Mouse (Mus musculus): ENCODE results near the gene Wscd1. TPM values are rescaled to one million over a fixed set of nuclear protein-coding genes. Genes with fewer than 3 reads are reported as not detected.

Gene Wscd1
- polyA plus RNA-seq, 2 experiments, result 2.5 to 2.6 TPM

DNA sequence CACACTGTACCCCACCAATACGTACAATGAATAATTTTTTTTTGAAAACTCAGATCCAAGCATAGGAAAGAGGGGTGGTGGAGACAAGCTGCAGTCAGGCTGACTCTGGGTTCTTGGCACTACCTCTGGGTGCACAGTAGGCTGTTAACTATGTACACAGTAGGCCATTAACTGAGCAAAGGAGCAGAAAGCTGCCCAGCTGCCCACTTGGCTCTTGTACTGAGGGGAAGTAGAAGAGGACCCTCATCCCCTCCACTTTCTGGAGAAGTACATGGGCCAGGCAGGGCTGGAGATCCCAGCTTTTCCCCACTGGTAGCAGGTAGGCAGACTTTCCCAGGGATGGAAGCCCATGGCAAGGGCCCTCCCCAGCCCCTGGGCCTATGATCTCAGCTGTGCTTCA is 16.7 kb downstream of the Wscd1 start:
- WGBS, result 87% methylated on average over 1 of the region's 1 CpGs
- no peak for TF ChIP-seq POLR2A (IDR thresholded peaks at IDR 0.05; ENCODE audit: borderline replicate concordance, extremely low read depth, insufficient read depth, insufficient read length)
- Histone ChIP-seq H3K4me3 (replicated peaks; ENCODE audit: low read length) (no peak overlapping the region), H3K9ac (ENCODE audit: low read depth, low read length, severe bottlenecking) (no peak overlapping the region), H3K9me3 (ENCODE audit: control insufficient read depth, low read length) (no peaks in the 10 kb centered on the region), H3K4me1 (ENCODE audit: control insufficient read depth, insufficient read depth, low read length) (no peaks in the 10 kb centered on the region), H3K27ac (replicated peaks; ENCODE audit: low read depth, low read length) (no peak overlapping the region), H3K27me3 (ENCODE audit: control insufficient read depth, insufficient read depth, low read length) (no peaks in the 10 kb centered on the region), H3K4me2 (replicated peaks; ENCODE audit: low read depth, low read length, severe bottlenecking) (no peak overlapping the region), H3K36me3 (ENCODE audit: control insufficient read depth, insufficient read depth, low read length) (no peaks in the 10 kb centered on the region)
- ATAC-seq (ENCODE audit: low FRiP score, low read depth) (no peak), DNase-seq (ENCODE audit: low spot score) (no peak)

DNA sequence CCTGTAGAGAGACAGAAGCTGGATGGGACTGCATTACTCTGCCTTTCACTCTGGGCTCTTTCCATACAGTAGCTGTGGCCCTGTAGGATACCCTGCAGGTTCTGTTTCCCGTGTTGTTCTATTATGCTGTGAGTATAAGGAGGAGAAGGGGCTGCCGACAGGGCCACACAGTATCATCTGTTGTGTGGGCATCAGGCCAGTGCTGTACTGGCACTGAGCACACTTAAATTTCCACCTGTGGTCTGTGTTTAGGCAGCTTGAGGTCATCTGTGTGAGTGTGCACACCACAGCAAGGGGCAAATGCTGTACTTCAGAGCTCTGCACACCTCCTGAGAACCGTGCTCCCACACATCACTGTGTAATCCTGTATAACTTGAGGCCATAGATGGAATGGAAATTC is 18.0 kb downstream of the Wscd1 start:
- Histone ChIP-seq H3K36me3 (ENCODE audit: control insufficient read depth, insufficient read depth, low read length) (no peaks in the 10 kb centered on the region), H3K4me3 (replicated peaks; ENCODE audit: low read length) (no peak overlapping the region), H3K9me3 (ENCODE audit: control insufficient read depth, low read length) (no peaks in the 10 kb centered on the region), H3K4me1 (ENCODE audit: control insufficient read depth, insufficient read depth, low read length) (no peaks in the 10 kb centered on the region), H3K4me2 (replicated peaks; ENCODE audit: low read depth, low read length, severe bottlenecking) (no peak overlapping the region), H3K27me3 (ENCODE audit: control insufficient read depth, insufficient read depth, low read length) (no peaks in the 10 kb centered on the region), H3K9ac (ENCODE audit: low read depth, low read length, severe bottlenecking) (no peak overlapping the region), H3K27ac (replicated peaks; ENCODE audit: low read depth, low read length) (no peak overlapping the region)
- no peak for ATAC-seq (ENCODE audit: low FRiP score, low read depth)
- no peak for TF ChIP-seq POLR2A (IDR thresholded peaks at IDR 0.05; ENCODE audit: borderline replicate concordance, extremely low read depth, insufficient read depth, insufficient read length)
- no peak for DNase-seq (ENCODE audit: low spot score)
- WGBS, result 81% methylated on average over 3 of the region's 3 CpGs

DNA sequence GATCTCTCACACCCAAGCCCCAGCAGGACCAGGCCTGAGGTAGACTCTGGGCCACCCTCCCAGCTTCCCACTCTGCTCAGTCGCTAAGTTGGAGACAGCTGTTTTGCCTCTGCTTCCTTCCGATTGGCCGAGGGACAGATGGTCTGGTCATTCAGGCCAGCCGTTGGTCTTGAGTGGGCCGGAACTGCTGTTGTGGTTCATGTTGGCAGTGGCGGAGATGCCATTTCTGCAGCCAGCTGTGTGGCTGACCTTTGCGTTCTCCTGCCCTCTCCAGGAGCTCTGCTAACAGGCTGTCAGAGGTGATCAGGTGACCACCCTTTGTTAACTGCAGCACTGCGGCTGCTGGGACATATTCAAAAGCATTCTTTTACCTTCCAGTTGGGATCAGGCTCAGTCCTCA is 20.0 kb downstream of the Wscd1 start:
- H3K27ac ChIP-seq (replicated peaks; ENCODE audit: low read depth, low read length), result no peak overlapping the region
- no peaks in the 10 kb centered on the region for H3K36me3 ChIP-seq (ENCODE audit: control insufficient read depth, insufficient read depth, low read length)
- no peak overlapping the region for H3K9ac ChIP-seq (ENCODE audit: low read depth, low read length, severe bottlenecking)
- DNase-seq (ENCODE audit: low spot score) (no peak), ATAC-seq (ENCODE audit: low FRiP score, low read depth) (no peak)
- H3K27me3 ChIP-seq (ENCODE audit: control insufficient read depth, insufficient read depth, low read length), result no peaks in the 10 kb centered on the region
- H3K4me3 ChIP-seq (replicated peaks; ENCODE audit: low read length), result no peak overlapping the region
- TF ChIP-seq POLR2A (IDR thresholded peaks at IDR 0.05; ENCODE audit: borderline replicate concordance, extremely low read depth, insufficient read depth, insufficient read length), result no peak
- H3K4me2 ChIP-seq (replicated peaks; ENCODE audit: low read depth, low read length, severe bottlenecking), result no peak overlapping the region
- peaks cover 3% of the 10 kb centered on the region; the same call in 1 of the 2 replicates for H3K4me1 ChIP-seq (ENCODE audit: control insufficient read depth, insufficient read depth, low read length)
- WGBS, result 57% methylated on average over 8 of the region's 8 CpGs
- no peaks in the 10 kb centered on the region for H3K9me3 ChIP-seq (ENCODE audit: control insufficient read depth, low read length)

DNA sequence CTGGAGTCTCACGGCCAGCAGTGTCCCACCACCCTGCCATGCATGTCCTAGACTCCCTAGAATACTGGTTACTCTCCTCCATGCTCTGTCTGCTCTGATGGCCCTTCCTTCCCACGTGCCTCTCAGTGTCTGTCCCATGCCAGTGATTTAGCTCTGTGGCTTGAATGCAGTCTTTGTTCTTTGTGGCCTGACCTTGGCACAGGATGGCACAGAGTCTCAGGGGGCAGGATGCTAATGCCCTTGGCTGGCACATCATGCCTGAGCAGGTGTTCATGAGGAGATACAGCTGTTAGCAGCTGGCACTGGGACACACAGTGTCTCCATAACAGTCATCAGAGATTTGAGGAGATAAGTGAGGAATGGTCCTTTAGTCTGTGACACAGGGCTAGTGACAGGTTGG is 20.8 kb downstream of the Wscd1 start:
- Histone ChIP-seq H3K9me3 (ENCODE audit: control insufficient read depth, low read length) (no peaks in the 10 kb centered on the region), H3K4me1 (ENCODE audit: control insufficient read depth, insufficient read depth, low read length) (peaks cover 3% of the 10 kb centered on the region; the same call in 1 of the 2 replicates), H3K27ac (replicated peaks; ENCODE audit: low read depth, low read length) (no peak overlapping the region), H3K4me2 (replicated peaks; ENCODE audit: low read depth, low read length, severe bottlenecking) (no peak overlapping the region), H3K36me3 (ENCODE audit: control insufficient read depth, insufficient read depth, low read length) (no peaks in the 10 kb centered on the region), H3K27me3 (ENCODE audit: control insufficient read depth, insufficient read depth, low read length) (no peaks in the 10 kb centered on the region), H3K4me3 (replicated peaks; ENCODE audit: low read length) (no peak overlapping the region), H3K9ac (ENCODE audit: low read depth, low read length, severe bottlenecking) (no peak overlapping the region)
- ATAC-seq (ENCODE audit: low FRiP score, low read depth) (no peak), DNase-seq (ENCODE audit: low spot score) (no peak)
- TF ChIP-seq POLR2A (IDR thresholded peaks at IDR 0.05; ENCODE audit: borderline replicate concordance, extremely low read depth, insufficient read depth, insufficient read length), result no peak
- WGBS, result 66% methylated on average over 2 of the region's 2 CpGs

DNA sequence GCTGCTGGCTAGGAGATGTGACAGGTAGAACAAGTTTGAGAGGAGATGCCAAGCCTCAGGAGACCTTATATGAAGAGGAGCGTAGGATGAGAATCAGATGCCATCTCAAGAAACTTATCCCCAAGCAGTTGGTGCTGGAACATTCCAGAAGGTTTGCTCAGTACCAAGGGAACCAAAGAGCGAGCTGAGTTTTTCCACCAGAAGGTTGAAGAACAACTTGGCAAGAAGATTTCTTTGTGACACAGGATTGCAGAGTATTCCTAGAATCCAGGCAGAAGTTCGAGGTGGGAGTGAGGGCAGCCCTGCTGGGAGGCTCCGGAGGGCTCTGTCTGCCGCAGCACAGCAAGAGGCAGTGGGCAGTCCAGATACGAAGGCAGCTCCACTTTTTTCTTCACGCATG is 21.4 kb downstream of the Wscd1 start:
- no peak for TF ChIP-seq POLR2A (IDR thresholded peaks at IDR 0.05; ENCODE audit: borderline replicate concordance, extremely low read depth, insufficient read depth, insufficient read length)

DNA sequence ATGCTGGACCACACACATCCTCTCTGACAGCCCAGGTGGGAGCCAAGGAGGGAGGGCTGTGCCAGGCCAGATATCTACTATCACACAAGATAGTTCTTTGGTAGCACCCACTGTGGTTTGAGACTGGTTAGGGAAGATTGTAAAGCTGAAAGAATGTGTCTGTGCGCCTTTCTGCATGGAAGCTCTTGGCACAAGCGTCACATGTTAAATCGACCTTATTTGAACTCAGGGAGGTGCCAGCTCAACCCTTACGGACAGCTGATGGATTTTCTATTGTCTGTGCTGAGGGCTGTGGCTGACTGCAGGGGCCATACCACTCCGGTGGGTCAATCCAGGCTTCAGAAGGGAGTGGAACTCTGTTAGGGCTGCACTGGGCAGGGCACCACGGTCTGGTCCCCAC is 22.3 kb downstream of the Wscd1 start:
- no peak for DNase-seq (ENCODE audit: low spot score)
- Histone ChIP-seq H3K4me2 (replicated peaks; ENCODE audit: low read depth, low read length, severe bottlenecking) (no peak overlapping the region), H3K9me3 (ENCODE audit: control insufficient read depth, low read length) (no peaks in the 10 kb centered on the region), H3K4me3 (replicated peaks; ENCODE audit: low read length) (no peak overlapping the region), H3K4me1 (ENCODE audit: control insufficient read depth, insufficient read depth, low read length) (peaks cover 3% of the 10 kb centered on the region; the same call in 1 of the 2 replicates), H3K27me3 (ENCODE audit: control insufficient read depth, insufficient read depth, low read length) (no peaks in the 10 kb centered on the region), H3K27ac (replicated peaks; ENCODE audit: low read depth, low read length) (no peak overlapping the region), H3K36me3 (ENCODE audit: control insufficient read depth, insufficient read depth, low read length) (no peaks in the 10 kb centered on the region), H3K9ac (ENCODE audit: low read depth, low read length, severe bottlenecking) (no peak overlapping the region)
- ATAC-seq (ENCODE audit: low FRiP score, low read depth), result no peak
- WGBS, result 67% methylated on average over 6 of the region's 6 CpGs
- no peak for TF ChIP-seq POLR2A (IDR thresholded peaks at IDR 0.05; ENCODE audit: borderline replicate concordance, extremely low read depth, insufficient read depth, insufficient read length)

More for the DNA sequence above, 21.4 kb downstream of the Wscd1 start:
- Histone ChIP-seq H3K9ac (ENCODE audit: low read depth, low read length, severe bottlenecking) (no peak overlapping the region), H3K27ac (replicated peaks; ENCODE audit: low read depth, low read length) (no peak overlapping the region), H3K9me3 (ENCODE audit: control insufficient read depth, low read length) (no peaks in the 10 kb centered on the region), H3K4me2 (replicated peaks; ENCODE audit: low read depth, low read length, severe bottlenecking) (no peak overlapping the region), H3K36me3 (ENCODE audit: control insufficient read depth, insufficient read depth, low read length) (no peaks in the 10 kb centered on the region), H3K27me3 (ENCODE audit: control insufficient read depth, insufficient read depth, low read length) (no peaks in the 10 kb centered on the region), H3K4me3 (replicated peaks; ENCODE audit: low read length) (no peak overlapping the region), H3K4me1 (ENCODE audit: control insufficient read depth, insufficient read depth, low read length) (peaks cover 3% of the 10 kb centered on the region; the same call in 1 of the 2 replicates)
- ATAC-seq (ENCODE audit: low FRiP score, low read depth) (no peak), DNase-seq (ENCODE audit: low spot score) (no peak)
- 81% methylated on average over 7 of the region's 7 CpGs for WGBS
